Mouse (Mus musculus) MEL (cell line): Measurements from ENCODE around the gene Gpr161. TPM values are rescaled to one million over a fixed set of nuclear protein-coding genes. Genes with fewer than 3 reads are reported as not detected.

Source experiments
- DNase-seq: peaks from one replicate; pipeline ENCODE4 v3.0.0; 2011; ENCODE audit warnings: low read depth, low spot score
- H3K27ac ChIP-seq: 2 replicates; pipeline ENCODE4 v1.5.1; 2012; ENCODE audit warnings: low read depth, mild to moderate bottlenecking, control low read depth, low read length, moderate library complexity; ENCODE audit not compliant: control insufficient read depth
- H3K27me3 ChIP-seq, 2 experiments: fragments of 150-350 bp in 1 of 2; sonication (generic) in 1 of 2; 2 replicates each; pipeline ENCODE4 v1.6.1; 2012; ENCODE audit warnings: low read length in 2 of 2, mild to moderate bottlenecking in 2 of 2, improper control_type of control experiment in 1 of 2, moderate library complexity in 1 of 2; ENCODE audit not compliant: insufficient read depth in 2 of 2, control insufficient read depth in 1 of 2
- H3K36me3 ChIP-seq, 2 experiments: 2 replicates each; pipeline ENCODE4 v1.6.1; 2012 to 2014; ENCODE audit warnings: low read length in 2 of 2, improper control_type of control experiment in 1 of 2, inconsistent platforms in 1 of 2, mild to moderate bottlenecking in 1 of 2; ENCODE audit not compliant: insufficient read depth in 2 of 2, control insufficient read depth in 1 of 2
- H3K4me1 ChIP-seq, 2 experiments: fragments of 150-350 bp in 1 of 2; sonication (generic) in 1 of 2; 2 replicates each; pipeline ENCODE4 v1.6.1; 2012; ENCODE audit warnings: low read length in 2 of 2, improper control_type of control experiment in 1 of 2, mild to moderate bottlenecking in 1 of 2; ENCODE audit not compliant: insufficient read depth in 2 of 2, control insufficient read depth in 1 of 2
- H3K4me3 ChIP-seq, 2 experiments: fragments of 150-350 bp in 1 of 2; sonication (generic) in 1 of 2; 2 replicates each; pipeline ENCODE4 v1.5.1; 2012; ENCODE audit warnings: low read depth in 2 of 2, low read length in 2 of 2, mild to moderate bottlenecking in 2 of 2, moderate library complexity in 2 of 2, control low read depth in 1 of 2, improper control_type of control experiment in 1 of 2; ENCODE audit not compliant: control insufficient read depth in 1 of 2, insufficient read depth in 1 of 2
- H3K79me2 ChIP-seq: 2 replicates; pipeline ENCODE4 v1.6.1; 2012; ENCODE audit warnings: mild to moderate bottlenecking, low read length, moderate library complexity; ENCODE audit not compliant: control insufficient read depth, poor library complexity, insufficient read depth
- H3K9ac ChIP-seq: 2 replicates; pipeline ENCODE4 v1.6.1; 2012; ENCODE audit warnings: low read depth, mild to moderate bottlenecking, control low read depth, low read length, moderate library complexity; ENCODE audit not compliant: control insufficient read depth, poor library complexity, severe bottlenecking
- H3K9me3 ChIP-seq: fragments of 150-350 bp; sonication (generic); replicated peaks from 2 replicates; pipeline ENCODE4 v1.6.1; 2012; ENCODE audit warnings: mild to moderate bottlenecking, low read length, improper control_type of control experiment, moderate library complexity; ENCODE audit not compliant: insufficient read depth
- BHLHE40 ChIP-seq: IDR thresholded peaks from 2 replicates; pipeline ENCODE4 v1.6.1; 2012; ENCODE audit warnings: low read depth, mild to moderate bottlenecking, inconsistent platforms, low read length, improper control_type of control experiment, borderline replicate concordance
- CHD1 ChIP-seq: IDR thresholded peaks from 2 replicates; pipeline ENCODE4 v1.6.1; 2012; ENCODE audit warnings: low read depth, mild to moderate bottlenecking, inconsistent platforms, low read length, improper control_type of control experiment
- CHD2 ChIP-seq: IDR thresholded peaks from 2 replicates; pipeline ENCODE4 v1.6.1; 2011; ENCODE audit warnings: low read length, improper control_type of control experiment
- CTCF ChIP-seq, 3 experiments: IDR thresholded peaks in 2 of 3; conservative IDR thresholded peaks in 1 of 3; 2 replicates each; pipeline ENCODE4 v1.5.1; 2011 to 2012; ENCODE audit warnings: low read length in 3 of 3, low read depth in 2 of 3, mild to moderate bottlenecking in 2 of 3, improper control_type of control experiment in 1 of 3, inconsistent platforms in 1 of 3, mixed read lengths in 1 of 3, moderate library complexity in 1 of 3; ENCODE audit not compliant: control insufficient read depth in 1 of 3, insufficient read depth in 1 of 3, poor library complexity in 1 of 3, severe bottlenecking in 1 of 3
- ELF1 ChIP-seq: IDR thresholded peaks from 2 replicates; pipeline ENCODE4 v1.6.1; 2014; ENCODE audit warnings: low read depth, mild to moderate bottlenecking, inconsistent platforms, low read length, improper control_type of control experiment, moderate library complexity
- EP300 ChIP-seq, 2 experiments: IDR thresholded peaks; 2 replicates each; pipeline ENCODE4 v1.6.1; 2011; ENCODE audit warnings: improper control_type of control experiment in 2 of 2, low read length in 2 of 2, low read depth in 1 of 2, mild to moderate bottlenecking in 1 of 2
- ETS1 ChIP-seq: IDR thresholded peaks from 2 replicates; pipeline ENCODE4 v1.6.1; 2012; ENCODE audit warnings: low read depth, mild to moderate bottlenecking, inconsistent platforms, low read length, improper control_type of control experiment, moderate library complexity
- GABPA ChIP-seq: IDR thresholded peaks from 2 replicates; pipeline ENCODE4 v1.6.1; 2012; ENCODE audit warnings: low read depth, mild to moderate bottlenecking, inconsistent platforms, low read length, improper control_type of control experiment, moderate library complexity
- GATA1 ChIP-seq: IDR thresholded peaks from 2 replicates; pipeline ENCODE4 v1.6.1; 2011; ENCODE audit warnings: low read depth, low read length, improper control_type of control experiment
- KAT2A ChIP-seq: conservative IDR thresholded peaks from 2 replicates; pipeline ENCODE4 v1.6.1; 2012; ENCODE audit warnings: low read depth, low read length, improper control_type of control experiment, inconsistent platforms
- MAFK ChIP-seq: IDR thresholded peaks from 2 replicates; pipeline ENCODE4 v1.6.1; 2011; ENCODE audit warnings: low read depth, mild to moderate bottlenecking, low read length, improper control_type of control experiment, borderline replicate concordance
- MAZ ChIP-seq: IDR thresholded peaks from 2 replicates; pipeline ENCODE4 v1.6.1; 2012; ENCODE audit warnings: low read depth, mild to moderate bottlenecking, inconsistent platforms, low read length, improper control_type of control experiment
- MEF2A ChIP-seq: IDR thresholded peaks from 2 replicates; pipeline ENCODE4 v1.6.1; 2014; ENCODE audit warnings: low read depth, mild to moderate bottlenecking, inconsistent platforms, low read length, improper control_type of control experiment; ENCODE audit not compliant: poor library complexity, insufficient replicate concordance, severe bottlenecking; ENCODE audit errors: extremely low read depth
- MYB ChIP-seq: IDR thresholded peaks from 2 replicates; pipeline ENCODE4 v1.6.1; 2011; ENCODE audit warnings: mild to moderate bottlenecking, low read depth, low read length, improper control_type of control experiment
- NRF1 ChIP-seq: IDR thresholded peaks from 2 replicates; pipeline ENCODE4 v1.6.1; 2014; ENCODE audit warnings: low read depth, mild to moderate bottlenecking, inconsistent platforms, low read length, improper control_type of control experiment, moderate library complexity; ENCODE audit not compliant: poor library complexity, insufficient read depth, severe bottlenecking
- POLR2AphosphoS2 ChIP-seq: IDR thresholded peaks from 2 replicates; pipeline ENCODE4 v1.6.1; 2011; ENCODE audit warnings: low read length, improper control_type of control experiment
- RAD21 ChIP-seq: IDR thresholded peaks from 2 replicates; pipeline ENCODE4 v1.6.1; 2011; ENCODE audit warnings: mild to moderate bottlenecking, low read depth, low read length, improper control_type of control experiment
- SMC3 ChIP-seq: IDR thresholded peaks from 2 replicates; pipeline ENCODE4 v1.6.1; 2011; ENCODE audit warnings: low read depth, low read length, improper control_type of control experiment
- TBP ChIP-seq: IDR thresholded peaks from 2 replicates; pipeline ENCODE4 v1.8.0; 2011; ENCODE audit warnings: low read depth, low read length, improper control_type of control experiment
- UBTF ChIP-seq: IDR thresholded peaks from 2 replicates; pipeline ENCODE4 v1.6.1; 2012; ENCODE audit warnings: low read depth, mild to moderate bottlenecking, inconsistent platforms, low read length, improper control_type of control experiment, moderate library complexity, borderline replicate concordance; ENCODE audit not compliant: insufficient read depth
- USF2 ChIP-seq, 2 experiments: IDR thresholded peaks; 2 replicates each; pipeline ENCODE4 v1.6.1; 2011 to 2012; ENCODE audit warnings: improper control_type of control experiment in 2 of 2, low read length in 2 of 2, borderline replicate concordance in 1 of 2, inconsistent platforms in 1 of 2, low read depth in 1 of 2, mild to moderate bottlenecking in 1 of 2; ENCODE audit not compliant: insufficient read depth in 1 of 2
- ZC3H11A ChIP-seq: IDR thresholded peaks from 2 replicates; pipeline ENCODE4 v1.6.1; 2012; ENCODE audit warnings: low read depth, mild to moderate bottlenecking, inconsistent platforms, low read length, improper control_type of control experiment
- ZKSCAN1 ChIP-seq: IDR thresholded peaks from 2 replicates; pipeline ENCODE4 v1.6.1; 2012; ENCODE audit warnings: low read depth, mild to moderate bottlenecking, inconsistent platforms, low read length, improper control_type of control experiment, moderate library complexity
- ZMIZ1 ChIP-seq: IDR thresholded peaks from 2 replicates; pipeline ENCODE4 v1.6.1; 2012; ENCODE audit warnings: low read depth, mild to moderate bottlenecking, inconsistent platforms, low read length, improper control_type of control experiment, moderate library complexity
- ZNF384 ChIP-seq: IDR thresholded peaks from 2 replicates; pipeline ENCODE4 v1.6.1; 2012; ENCODE audit warnings: low read depth, mild to moderate bottlenecking, inconsistent platforms, low read length, improper control_type of control experiment
- polyA plus RNA-seq, 2 experiments: library from polyadenylated mRNA; stranded (reverse) in 1 of 2; unstranded in 1 of 2; fragments of >175 nt in 1 of 2; fragments of >200 nt in 1 of 2; gene quantifications; 2 replicates each; pipeline versions ENCODE4 v1.2.1 to v1.2.4; 2012; ENCODE audit warnings: low replicate concordance in 2 of 2, low read depth in 1 of 2; ENCODE audit not compliant: insufficient read length in 2 of 2, insufficient read depth in 1 of 2, missing spikeins in 1 of 2
- total RNA-seq: library from RNA; depleted of rRNA; stranded (reverse); fragments of 300-350 nt; gene quantifications from 2 replicates; pipeline ENCODE4 v1.2.3, GENCODE M21; 2012

Gpr161 gene
- total and polyA plus RNA-seq, 3 experiments = 0.08 to 0.97 TPM; not detected in 1

- no peak for DNase-seq
- H3K36me3 ChIP-seq = no peaks in the 10 kb centered on the region; a peak in 1 of 4 replicates
- H3K9me3 ChIP-seq = no peaks in the 10 kb centered on the region
- TF ChIP-seq UBTF (no peak), GABPA (no peak), CHD1 (no peak), GATA1 (no peak), SMC3 (no peak), NRF1 (no peak), ZNF384 (no peak), ETS1 (no peak), ZC3H11A (no peak), CTCF (IDR thresholded peaks at IDR 0.05 in 2 of 3, conservative IDR thresholded peaks at IDR 0.05 in 1 of 3; ENCODE audit: control insufficient read depth in 1 of 3, insufficient read depth in 1 of 3, low read depth in 2 of 3, low read length in 3 of 3, poor library complexity in 1 of 3, severe bottlenecking in 1 of 3) (no peak), POLR2AphosphoS2 (no peak), USF2 (IDR thresholded peaks at IDR 0.05; ENCODE audit: borderline replicate concordance in 1 of 2, insufficient read depth in 1 of 2, low read depth in 1 of 2, low read length in 2 of 2) (no peak), RAD21 (no peak), CHD2 (no peak), KAT2A (no peak)
- TF ChIP-seq, all 39 proteins: peak for 0
- Histone ChIP-seq H3K4me1 (no peaks in the 10 kb centered on the region), H3K27ac (no peak overlapping the region), H3K4me3 (no peak overlapping the region), H3K79me2 (no peaks in the 10 kb centered on the region), H3K27me3 (no peaks in the 10 kb centered on the region), H3K9ac (no peak overlapping the region)
These were observed 48.9 kb downstream of the Gpr161 start for GRCm38 (mm10) chr1:165344453-165344852.

DNA sequence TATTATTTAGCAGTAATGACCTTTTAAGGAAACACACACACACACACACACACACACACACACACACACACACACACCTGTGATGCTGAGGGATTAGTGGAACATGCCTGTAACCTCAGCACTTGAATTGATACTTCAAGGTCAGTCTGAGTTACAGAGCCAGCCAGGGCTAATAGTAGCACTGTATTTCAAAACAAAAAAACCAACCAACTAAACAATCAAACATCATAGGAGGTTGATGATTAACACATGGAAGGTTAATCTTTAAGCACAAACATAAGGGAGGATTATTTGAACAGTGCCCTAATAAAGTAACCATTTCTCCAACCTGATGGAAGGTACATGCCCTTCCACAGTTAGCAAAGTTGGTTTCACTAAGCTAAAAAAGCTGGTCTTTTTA lies 53.0 kb downstream of the Gpr161 start:
- no peaks in the 10 kb centered on the region; a peak in 1 of 4 replicates for H3K36me3 ChIP-seq
- DNase-seq = no peak
- H3K9me3 ChIP-seq = no peaks in the 10 kb centered on the region
- no peaks in the 10 kb centered on the region for H3K27me3 ChIP-seq
- H3K79me2 ChIP-seq = no peaks in the 10 kb centered on the region
- H3K9ac ChIP-seq = no peak overlapping the region
- TF ChIP-seq GATA1 = no peak
- no peak for TF ChIP-seq TBP
- TF ChIP-seq EP300 (IDR thresholded peaks at IDR 0.05; ENCODE audit: low read depth in 1 of 2, low read length in 2 of 2) = no peak
- TF ChIP-seq ETS1 = no peak
- no peak for TF ChIP-seq ZMIZ1
- no peak for TF ChIP-seq ELF1
- TF ChIP-seq MAFK = no peak
- TF ChIP-seq MEF2A = no peak
- TF ChIP-seq CHD1 = no peak
- TF ChIP-seq MYB = no peak
- TF ChIP-seq MAZ = no peak
- no peak for TF ChIP-seq ZKSCAN1
- no peak for TF ChIP-seq BHLHE40
- H3K27ac ChIP-seq = no peak overlapping the region
- no peaks in the 10 kb centered on the region; a peak in 1 of 4 replicates for H3K4me1 ChIP-seq
- H3K4me3 ChIP-seq = no peak overlapping the region
